Mouse (Mus musculus): ENCODE results near the gene Rcor2.

Rcor2 gene

DNA sequence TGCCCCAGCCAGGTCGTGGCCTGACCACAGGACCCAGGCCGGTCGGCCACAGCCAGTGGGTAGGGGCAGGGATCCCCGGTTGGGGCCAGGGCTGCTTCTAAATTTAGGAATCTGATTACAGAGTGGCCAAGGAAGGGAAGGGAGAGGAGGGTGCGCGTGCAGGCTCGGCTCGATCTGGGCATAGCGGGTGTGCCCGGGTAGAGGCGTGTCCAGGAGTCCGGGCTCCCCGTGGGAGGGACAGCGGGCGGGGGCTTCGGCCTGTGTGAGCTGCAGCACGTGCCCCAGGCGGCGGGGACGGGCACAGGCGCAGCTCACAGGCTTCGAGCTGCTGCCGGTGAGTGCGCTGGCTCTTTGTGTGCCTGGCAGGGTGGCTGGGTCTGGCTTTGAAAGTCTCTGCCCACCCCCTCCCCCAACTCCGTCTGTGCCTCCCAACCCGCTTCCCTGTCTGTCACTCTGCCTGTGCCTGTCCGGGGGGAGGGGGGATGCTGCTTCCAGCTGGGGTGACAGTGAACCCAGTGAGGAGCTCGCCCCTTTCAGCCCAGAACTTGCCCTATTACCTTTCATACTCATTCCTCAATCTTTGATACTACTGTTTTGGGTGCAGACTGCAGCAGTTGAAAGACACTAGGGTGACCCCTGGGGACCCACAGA, at the start of gene Rcor2:
Rcor2 (plus strand) TSS at position 235 of the 651 bp plus-strand sequence.
- in situ Hi-C loops (cut with MseI, MboI) = loop anchor here in 1 of 2 experiments (5.0 kb wide), 1 partner anchor 80 kb away; no protein-coding TSS in a partner anchor

DNA sequence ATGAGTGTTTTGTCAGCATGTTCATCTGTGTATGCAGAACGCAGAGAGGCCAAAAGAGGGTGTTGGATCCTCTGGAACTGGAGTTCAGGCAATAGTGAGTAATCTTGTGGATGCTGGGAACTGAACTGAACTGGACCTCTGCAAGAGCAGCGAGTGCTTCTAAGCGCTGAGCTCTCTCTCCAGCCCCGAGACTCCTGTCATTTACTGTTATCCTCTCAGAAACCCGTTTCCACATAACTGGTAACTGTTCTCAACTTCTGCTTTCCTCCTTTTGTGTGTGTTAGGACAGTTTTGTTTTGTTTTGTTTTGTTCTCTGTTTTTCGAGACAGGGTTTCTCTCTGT, 49.2 kb upstream of the Rcor2 start:
- in situ Hi-C loops (cut with MseI, MboI) = no loop called here

DNA sequence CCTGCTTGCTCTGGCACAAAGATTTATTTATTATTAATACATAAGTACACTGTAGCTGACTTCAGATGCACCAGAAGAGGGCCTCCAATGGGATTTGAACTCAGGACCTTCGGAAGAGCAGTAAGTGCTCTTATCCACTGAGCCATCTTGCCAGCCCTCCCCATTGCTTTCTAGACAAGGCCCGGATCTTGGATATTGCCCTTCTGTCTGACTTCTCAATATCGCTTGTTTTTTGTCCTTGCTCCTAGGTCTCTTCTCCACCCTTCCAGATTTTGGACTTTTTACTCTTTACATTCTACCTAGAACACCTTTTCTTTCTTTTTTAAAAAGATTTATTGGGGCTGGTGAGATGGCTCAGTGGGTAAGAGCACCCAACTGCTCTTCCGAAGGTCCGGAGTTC, 48.4 kb upstream of the Rcor2 start:
- in situ Hi-C loops (cut with MseI, MboI) = no loop called here

DNA sequence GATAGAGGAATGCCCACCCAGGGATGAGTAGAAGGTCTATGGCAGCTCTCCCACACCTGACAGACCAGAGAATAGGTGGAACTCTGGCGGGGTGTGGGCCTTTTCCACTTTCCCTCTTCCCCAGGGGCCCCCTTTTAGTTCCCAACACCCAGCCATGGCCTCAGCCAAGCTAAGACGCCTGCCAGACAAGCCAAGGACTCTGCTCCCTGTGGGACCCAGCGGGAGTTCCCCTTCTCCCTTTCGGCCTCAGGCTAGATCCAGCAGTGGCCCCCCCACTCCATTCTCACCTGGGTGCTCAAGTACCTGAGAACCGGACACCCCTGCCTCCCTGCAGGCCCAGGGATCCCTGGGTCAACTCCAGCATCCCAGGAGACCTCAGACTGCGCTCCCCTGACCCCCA, 44.9 kb upstream of the Rcor2 start:
- in situ Hi-C loops (cut with MseI, MboI) = no loop called here

DNA sequence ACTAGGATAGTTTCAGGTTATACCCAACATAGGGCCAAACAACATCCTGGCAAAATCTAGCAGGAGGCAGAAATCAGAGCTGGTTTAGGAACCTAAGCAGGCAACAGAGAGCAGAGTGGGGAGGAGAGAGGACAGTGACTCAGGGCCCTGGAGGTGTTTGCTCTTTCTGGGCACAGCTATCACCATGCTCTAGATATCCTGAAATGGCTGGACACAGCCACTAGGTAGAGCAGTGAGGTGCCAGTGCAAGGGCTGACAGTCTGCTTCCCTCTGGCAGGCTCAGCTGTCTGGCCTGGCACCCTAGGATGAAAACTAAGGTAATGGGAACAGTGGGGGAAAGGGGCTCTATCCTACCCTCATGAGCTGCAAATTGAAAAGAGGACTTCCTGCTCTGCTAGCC, 43.6 kb upstream of the Rcor2 start:
- in situ Hi-C loops (cut with MseI, MboI) = no loop called here

DNA sequence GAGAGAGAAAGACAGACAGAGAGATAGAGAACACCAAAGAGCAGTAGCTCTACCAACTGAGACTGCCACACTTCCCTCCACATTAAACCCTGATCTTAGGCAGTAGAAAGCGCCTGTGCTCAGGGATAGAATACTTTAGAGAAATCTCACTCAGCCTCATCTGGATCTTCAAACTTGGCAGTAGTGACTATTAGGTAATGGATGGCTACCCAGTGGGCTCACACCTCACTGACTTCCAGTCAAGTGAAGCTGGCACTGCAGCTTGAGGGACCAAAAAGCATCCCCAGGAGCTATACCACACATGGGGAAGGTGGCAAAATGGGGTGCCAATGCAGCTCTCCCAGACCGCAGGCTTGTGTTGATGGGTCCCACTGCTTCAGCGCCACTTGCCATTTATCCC, 42.9 kb upstream of the Rcor2 start:
- in situ Hi-C loops (cut with MseI, MboI) = no loop called here

DNA sequence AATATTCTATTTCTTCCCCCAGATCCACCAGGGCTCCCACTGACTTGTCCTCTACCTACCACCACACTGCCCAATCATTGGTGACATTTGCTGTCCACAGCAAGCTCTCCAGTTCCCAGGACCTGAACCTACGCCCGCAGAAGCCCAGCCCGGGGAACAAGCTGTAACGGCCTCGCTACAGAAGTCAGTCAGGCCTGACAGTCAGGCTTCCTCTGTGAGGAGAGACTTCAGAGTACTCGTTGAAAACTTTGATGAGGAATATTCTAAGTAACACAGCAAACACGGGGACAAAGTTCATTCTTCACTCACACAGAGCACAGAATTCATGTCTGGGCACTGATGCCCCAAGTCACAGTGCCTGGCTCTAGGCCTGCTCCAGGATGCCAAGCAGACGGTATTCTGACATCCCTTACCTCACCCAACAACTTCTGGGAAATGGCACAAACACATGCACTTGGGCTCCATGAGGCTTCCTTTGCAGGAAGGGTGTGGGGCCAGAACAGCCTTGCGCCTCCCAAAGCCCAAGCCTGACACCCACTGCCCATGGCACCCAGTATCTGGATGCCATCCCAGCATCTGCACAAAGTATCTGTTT, 41.9 kb upstream of the Rcor2 start:
- in situ Hi-C loops (cut with MseI, MboI) = no loop called here

DNA sequence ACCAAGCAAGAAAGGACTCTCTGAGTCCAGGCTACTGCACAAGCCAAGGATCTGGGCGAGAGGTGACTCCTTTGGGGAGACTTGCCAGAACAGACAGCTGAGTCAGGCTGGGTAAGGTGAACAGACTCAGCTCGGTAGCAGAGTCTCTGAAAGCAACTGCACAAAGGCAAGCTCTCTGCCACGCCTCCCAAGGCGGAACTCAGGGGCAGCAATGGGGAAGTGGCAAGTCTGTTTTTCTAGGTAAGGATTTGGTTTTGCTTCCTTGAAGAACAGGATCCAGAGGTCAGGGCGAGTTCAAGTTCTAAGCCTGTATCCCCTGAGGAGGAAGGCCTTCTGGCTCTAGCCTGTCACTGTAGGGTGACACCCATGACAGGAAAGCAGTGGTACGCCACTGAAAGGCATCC, 40.6 kb upstream of the Rcor2 start:
- in situ Hi-C loops (cut with MseI, MboI) = no loop called here

DNA sequence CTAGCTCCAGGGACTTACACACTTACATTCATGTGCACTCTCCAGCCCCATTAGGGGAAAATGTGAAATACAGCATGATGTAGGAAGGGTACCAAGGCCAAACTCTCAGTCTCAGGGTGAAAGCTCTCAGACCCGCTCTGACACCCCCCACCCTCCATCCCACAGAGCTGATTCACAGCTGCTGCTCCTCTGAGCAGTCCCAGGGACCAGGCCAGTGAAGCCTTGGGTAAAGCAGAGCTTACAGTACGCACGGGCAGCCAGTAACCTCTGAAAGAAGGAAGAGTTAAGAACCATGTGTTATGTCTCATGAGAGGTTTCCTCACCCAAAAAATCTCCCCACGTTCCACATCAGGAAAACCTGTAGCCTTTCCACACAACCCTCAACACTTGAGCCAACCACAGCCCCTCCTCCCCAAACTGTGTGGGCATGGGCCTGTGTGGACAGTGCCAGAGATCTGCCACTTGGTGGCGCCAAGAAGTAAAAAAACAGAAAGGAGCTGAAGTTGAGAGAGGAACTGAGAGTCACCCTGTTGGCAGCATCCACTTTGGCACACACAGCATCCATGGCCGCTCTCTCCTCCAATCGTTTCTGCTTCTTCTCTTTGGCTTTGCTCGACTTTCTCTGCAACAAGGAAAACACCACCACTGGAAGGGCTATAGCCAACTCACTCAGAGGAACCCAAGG, 32.4 kb upstream of the Rcor2 start:
- in situ Hi-C loops (cut with MseI, MboI) = no loop called here

DNA sequence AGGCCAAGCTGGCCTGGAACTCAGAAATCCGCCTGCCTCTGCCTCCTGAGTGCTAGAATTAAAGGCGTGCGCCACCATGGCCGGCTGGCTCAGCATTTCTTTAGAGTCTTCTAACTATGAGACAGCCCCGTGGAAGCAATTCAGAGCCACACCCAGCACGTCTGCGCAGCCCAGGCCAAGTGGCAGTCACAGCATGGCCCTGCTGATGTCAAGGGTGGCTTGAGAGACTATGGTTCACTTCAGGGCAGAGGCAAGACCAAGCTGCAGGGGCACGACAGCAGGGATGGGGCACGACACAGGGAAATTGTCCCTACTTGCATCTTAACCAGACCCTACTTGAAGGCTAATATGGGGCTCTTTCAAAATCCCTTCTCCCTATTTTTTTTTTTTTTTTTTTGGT, 31.7 kb upstream of the Rcor2 start:
- in situ Hi-C loops (cut with MseI, MboI) = no loop called here

DNA sequence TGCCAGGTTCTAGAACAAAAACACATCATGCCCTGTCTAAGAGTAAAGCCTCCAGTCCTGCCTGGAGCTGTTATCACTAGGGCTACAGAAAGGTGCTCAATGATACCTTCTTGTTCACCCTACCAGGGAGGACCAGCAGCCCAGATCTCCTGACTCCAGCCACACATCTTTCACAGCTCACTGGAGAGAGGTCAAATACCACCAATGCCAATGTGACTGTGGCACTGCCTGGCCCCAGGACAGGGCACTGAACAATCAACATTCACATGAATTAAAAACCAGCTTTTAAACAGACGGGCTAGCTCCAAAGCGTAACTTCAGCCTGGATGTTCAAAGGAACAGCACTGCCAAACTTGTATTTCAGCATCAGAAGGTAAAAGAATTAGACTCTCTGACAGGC, 31.1 kb upstream of the Rcor2 start:
- in situ Hi-C loops (cut with MseI, MboI) = no loop called here

DNA sequence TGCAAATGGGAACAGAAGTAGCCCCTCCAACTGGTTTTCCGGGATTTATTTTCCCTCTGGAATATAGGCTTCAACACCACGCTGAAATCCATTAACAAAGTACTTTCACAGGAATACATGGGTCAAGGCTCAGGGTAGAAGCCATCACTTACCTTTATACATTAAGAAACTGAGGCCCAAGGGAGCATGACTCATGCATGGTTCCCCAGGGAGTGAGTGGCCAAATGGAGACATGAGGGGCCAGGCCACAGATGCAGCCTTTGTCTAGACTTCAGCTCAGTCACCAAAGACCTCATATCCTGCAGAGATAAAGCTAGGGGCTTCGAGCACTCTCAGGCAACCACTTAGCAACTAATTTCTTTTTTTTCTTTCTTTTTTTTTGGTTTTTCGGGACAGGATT, 30.4 kb upstream of the Rcor2 start:
- in situ Hi-C loops (cut with MseI, MboI) = no loop called here

DNA sequence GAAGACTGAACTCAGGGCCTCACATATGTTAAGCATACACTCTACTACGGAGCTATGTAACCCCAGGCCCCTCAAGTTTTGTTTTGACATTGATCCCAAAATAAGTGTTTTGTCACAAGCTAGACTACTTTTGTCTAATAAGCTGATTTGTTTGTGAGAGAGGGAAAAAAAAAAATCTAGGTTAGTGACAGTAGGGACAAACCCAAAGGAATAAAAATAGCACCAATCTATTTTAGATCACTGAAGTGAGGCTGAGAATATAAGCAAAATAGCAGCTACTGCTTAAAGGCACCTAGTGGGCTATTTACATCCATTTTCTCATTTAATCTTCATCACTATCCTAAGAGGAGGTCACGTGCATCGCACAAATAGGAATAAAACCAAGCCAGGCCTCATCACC, 27.6 kb upstream of the Rcor2 start:
- in situ Hi-C loops (cut with MseI, MboI) = no loop called here

DNA sequence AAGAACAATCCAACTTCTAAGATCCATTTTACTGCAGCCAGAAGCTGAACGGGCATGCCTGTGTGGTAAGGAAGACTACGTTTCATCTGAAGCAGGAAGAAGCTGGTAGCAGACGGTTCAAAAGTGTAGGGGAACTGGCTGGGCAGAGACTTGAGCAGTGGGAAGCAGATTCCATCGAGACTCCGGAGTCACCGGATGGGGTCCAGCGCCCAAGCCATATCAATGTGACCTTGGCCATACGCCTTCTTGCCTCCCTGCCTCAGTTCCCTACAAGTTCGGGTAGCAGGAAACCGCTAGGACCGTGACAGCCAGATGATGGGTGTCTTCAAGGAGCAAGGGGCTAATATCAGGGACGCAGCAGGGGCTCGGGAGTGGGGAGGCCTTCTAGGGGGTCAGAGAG, 26.8 kb upstream of the Rcor2 start:
- in situ Hi-C loops (cut with MseI, MboI) = no loop called here

DNA sequence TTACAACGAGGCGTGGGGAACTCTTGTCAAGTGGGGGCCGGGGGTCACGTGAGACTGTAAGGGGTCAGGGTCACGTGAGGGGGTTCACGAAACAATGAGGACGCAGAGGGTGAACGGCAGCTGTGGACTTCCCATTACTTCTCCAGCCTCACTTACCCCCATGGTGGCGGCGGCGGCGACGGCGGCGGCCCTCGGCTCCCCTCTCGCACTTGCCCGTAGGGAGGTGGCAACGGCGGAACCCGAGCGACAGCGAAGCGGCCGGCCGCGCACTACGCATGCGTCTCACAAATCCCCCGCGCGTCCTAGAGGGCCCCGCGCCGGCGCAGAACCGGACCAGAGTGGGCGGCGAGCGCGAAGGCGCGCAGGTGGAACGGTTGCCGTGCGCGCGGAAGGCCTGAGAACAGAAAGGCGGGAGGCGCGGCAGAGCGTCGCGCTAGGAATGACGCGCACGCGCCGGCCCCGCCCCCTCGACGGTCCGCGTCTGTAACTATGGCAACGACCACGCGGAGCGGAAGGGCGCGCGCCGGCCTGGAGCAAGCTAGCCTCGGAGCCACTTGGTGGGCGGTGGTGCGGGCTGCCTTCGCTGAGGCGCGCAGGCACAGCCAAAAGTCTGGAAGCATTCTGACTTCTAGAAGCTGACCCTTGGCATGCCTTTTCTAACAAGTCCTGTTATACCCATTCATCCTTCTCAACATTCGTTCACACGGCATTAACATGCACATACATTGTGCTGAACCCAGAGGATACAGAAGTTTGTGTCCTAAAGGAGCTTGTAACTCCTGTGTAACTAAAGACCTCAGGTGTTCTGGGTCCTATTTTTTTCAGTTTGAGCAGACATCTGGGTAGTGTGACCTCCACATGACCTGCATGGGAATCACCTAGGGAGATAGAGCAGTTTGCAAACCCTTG, 26.1 kb upstream of the Rcor2 start, which contains the start of gene Naa40:
Naa40 (minus strand) TSS at position 402 of the 909 bp plus-strand sequence.
- in situ Hi-C loops (cut with MseI, MboI) = no loop called here

DNA sequence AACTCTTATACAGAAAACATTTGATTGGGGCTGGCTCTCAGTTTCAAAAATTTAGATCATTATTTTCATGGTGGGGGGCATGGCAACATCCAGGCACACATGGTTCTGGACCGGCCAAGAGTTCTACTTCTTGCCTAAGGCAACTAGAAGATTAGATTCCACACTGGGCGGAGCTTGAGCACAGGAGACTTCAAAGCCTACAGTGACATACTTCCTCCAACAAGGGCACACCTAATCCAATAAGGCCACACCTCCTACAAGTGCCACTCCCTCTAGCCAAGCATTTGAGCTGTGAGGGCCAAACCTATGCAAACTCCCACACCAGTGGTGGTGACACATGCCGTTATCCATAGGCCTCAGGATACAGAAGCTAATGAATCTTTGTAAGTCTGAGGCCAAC, 21.1 kb upstream of the Rcor2 start:
- in situ Hi-C loops (cut with MseI, MboI) = no loop called here

DNA sequence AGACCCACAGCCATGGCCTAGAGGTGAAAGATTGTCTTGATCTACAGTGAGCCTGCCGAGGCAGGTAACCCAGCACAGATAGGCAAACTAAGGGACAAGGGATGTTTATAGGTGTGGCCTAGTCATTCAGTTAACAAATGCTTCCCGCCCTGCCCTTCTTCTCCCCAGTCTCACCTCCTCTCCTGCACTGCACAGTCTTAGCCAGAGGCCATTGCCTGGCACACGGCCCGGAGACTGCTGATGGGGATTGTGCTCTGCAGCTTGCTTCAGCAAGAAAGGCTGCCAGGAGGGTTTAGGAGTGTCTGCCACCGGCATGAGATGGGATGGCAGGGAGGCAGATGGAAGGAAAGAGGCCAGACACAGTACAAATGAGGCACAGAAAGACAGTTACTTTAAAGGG, 9.2 kb upstream of the Rcor2 start:
- in situ Hi-C loops (cut with MseI, MboI) = no loop called here

DNA sequence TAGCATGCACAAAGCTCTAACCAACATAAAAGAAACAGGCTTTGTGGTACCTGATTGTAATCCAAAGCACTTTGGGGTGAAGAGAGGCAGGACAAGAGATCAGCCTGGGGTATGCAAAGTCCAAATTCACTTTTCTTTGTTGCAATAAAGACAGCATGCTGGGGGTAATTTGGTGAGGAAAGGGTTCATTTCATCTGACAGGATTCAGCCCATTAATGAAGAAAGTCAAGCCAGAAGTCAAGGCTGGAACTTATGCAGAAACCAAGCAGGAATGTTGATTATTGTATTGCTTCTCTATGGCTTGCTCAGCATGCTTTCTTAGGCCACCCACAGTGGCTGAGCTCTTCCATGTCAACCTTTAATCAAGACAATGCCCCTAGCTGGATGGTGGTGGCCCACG, 5.6 kb upstream of the Rcor2 start:
- in situ Hi-C loops (cut with MseI, MboI) = no loop called here

DNA sequence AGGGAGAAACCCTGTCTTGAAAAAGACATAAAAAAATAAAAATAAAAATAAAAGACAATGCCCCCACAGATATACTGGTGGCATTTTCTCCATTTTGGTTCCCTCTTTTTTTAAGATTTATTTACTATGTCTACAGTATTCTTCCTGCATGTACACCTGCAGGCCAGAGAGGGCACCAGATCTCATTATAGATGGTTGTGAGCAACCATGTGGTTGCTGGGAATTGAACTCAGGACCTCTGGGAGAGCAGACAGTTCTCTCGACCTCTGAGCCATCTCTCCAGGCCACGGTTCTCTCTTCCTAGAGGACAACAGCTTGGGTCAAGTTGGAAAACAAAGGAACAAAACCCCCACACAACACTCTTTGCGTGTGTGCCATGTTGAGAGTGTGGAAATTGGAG, 5.2 kb upstream of the Rcor2 start:
- in situ Hi-C loops (cut with MseI, MboI) = no loop called here

DNA sequence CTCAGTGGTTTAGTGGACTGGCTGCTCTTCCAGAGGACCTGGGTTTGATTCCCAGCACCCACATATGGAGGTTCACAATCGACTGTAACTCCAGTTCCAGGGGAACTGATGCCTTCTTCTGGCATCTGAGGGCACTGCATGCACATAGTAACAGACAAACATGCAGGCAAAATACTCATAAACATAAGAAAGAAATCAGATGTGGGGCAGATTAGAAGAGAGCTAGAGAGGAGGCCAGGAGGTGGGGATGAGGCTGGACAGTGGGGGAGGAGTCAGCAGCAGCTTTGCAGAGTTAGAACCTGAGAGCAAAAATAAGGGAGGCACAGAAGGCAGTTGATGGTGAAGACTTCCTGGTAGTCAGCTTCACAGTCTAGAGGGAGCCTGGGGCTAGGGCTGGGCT, 4.5 kb upstream of the Rcor2 start:
- in situ Hi-C loops (cut with MseI, MboI) = no loop called here

DNA sequence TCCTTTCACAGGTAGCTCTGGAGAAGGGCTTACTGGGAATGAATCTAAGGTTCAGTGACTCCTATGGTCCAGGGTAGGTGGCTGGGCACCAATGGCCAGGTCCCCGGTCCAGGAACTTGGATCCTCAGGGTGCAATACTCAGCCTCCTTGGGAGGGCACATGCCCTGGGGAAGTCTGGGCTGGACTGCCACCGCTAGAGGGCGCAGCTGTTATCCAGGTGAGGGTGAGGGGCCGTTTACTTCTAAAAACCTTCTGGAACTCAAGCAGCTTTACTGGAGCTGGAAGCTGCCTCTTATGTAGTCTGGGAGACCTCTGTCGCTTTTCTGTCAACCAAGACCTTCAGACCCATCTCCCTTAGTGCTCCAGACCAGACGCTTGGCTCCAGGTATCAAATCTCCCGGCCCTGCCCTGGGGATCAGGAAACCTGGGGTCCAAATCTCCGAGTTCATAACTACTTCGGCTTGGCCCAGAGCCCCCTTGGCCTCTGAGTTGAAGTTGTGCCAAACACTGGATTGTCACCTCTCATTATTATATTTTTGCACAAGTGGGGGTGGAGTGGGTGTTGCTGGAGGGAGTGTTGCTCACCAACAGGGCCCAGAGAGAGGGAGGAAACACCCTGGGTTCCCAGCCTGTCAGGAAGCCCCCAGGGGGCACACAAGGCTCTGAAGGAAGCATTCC, 2.9 kb upstream of the Rcor2 start:
- in situ Hi-C loops (cut with MseI, MboI) = no loop called here

All from mouse trophoblast stem cell (cell line).